Mouse (Mus musculus) embryonic facial prominence, embryonic 14.5 days (tissue): ENCODE measurements at regions not wholly inside any gene's neighbourhood (a gene's known extent, or its start where the extent isn't known, plus 50 kb on each side); places are given as distances from the start of the nearest gene placed in this dataset.

Experiments used
- ATAC-seq: fragments of 200-750 bp; cut with Nextera tagmentation; 2 replicates; pipeline ENCODE4 v1.8.0; 2017; ENCODE audit warnings: low read depth, moderate number of reproducible peaks, moderate TSS enrichment
- DNase-seq: peaks from one replicate; pipeline ENCODE4 v3.0.0-alpha.2; 2015; ENCODE audit warnings: low spot score
- H3K27ac ChIP-seq: fragments of 300-500 bp; sonication (generic); replicated peaks from 2 replicates; pipeline ENCODE4 v1.5.1; 2014; ENCODE audit warnings: low read depth, mild to moderate bottlenecking, low read length, moderate library complexity
- H3K27me3 ChIP-seq: fragments of 300-500 bp; sonication (generic); replicated peaks from 2 replicates; pipeline ENCODE4 v1.6.1; 2014; ENCODE audit warnings: low read length; ENCODE audit not compliant: control insufficient read depth, insufficient read depth
- H3K36me3 ChIP-seq: fragments of 300-500 bp; sonication (generic); 2 replicates; pipeline ENCODE4 v1.6.1; 2014; ENCODE audit warnings: low read length, mixed read lengths; ENCODE audit not compliant: control insufficient read depth, insufficient read depth
- H3K4me1 ChIP-seq: fragments of 300-500 bp; sonication (generic); 2 replicates; pipeline ENCODE4 v1.6.1; 2014; ENCODE audit warnings: antibody characterized with exemption, low read length; ENCODE audit not compliant: control insufficient read depth, insufficient read depth
- H3K4me2 ChIP-seq: fragments of 300-500 bp; sonication (generic); 2 replicates; pipeline ENCODE4 v1.6.1; 2014; ENCODE audit warnings: low read depth, mild to moderate bottlenecking, low read length, moderate library complexity, mixed read lengths
- H3K4me3 ChIP-seq: fragments of 300-500 bp; sonication (generic); 2 replicates; pipeline ENCODE4 v1.5.1; 2014; ENCODE audit warnings: low read depth, mild to moderate bottlenecking, low read length
- H3K9ac ChIP-seq: fragments of 300-500 bp; sonication (generic); 2 replicates; pipeline ENCODE4 v1.6.1; 2014; ENCODE audit warnings: low read depth, mild to moderate bottlenecking, low read length, moderate library complexity, mixed read lengths
- H3K9me3 ChIP-seq: fragments of 300-500 bp; sonication (generic); 2 replicates; pipeline ENCODE4 v1.6.1; 2016; ENCODE audit warnings: low read length; ENCODE audit not compliant: control insufficient read depth
- WGBS: fragments of 180-500 bp; shearing (Covaris S2); extraction: QIAGEN DNeasy Blood & Tissue Kit; methylation state at CpG from one replicate; pipeline ENCODE4 v1.1.7; 2014; 5-methylcytosine and 5-hydroxymethylcytosine counted together

DNA sequence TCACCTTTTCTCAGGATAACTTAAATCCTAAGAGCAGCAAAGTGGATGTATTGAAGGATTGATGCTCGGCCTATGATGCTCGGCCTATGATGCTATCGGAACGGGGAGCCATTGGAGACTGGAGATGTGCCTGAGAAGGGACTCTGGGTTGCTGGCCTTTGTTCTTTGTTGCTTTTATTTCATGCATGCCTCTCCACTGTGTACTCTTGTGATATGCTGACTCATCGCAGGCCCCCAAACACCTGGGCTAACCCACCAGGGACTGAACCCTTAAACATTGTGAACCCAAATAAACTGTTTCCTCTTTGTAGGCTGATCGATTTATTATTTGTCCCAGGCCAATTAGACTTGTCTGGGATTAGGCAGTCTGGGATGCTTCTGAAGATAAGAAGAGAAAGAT lies 61.9 kb downstream of the Pdcl3 start:
- 95% methylated on average over 6 of the region's 6 CpGs for WGBS
- ATAC-seq, result no peak
- no peak overlapping the region for H3K27ac ChIP-seq
- H3K4me1 ChIP-seq, result no peaks in the 10 kb centered on the region
- H3K4me2 ChIP-seq, result no peak overlapping the region
- no peak overlapping the region for H3K4me3 ChIP-seq
- H3K9ac ChIP-seq, result no peak overlapping the region
- peaks cover 15% of the 10 kb centered on the region for H3K9me3 ChIP-seq
- H3K36me3 ChIP-seq, result no peaks in the 10 kb centered on the region
- no peak for DNase-seq
- H3K27me3 ChIP-seq, result no peaks in the 10 kb centered on the region

DNA sequence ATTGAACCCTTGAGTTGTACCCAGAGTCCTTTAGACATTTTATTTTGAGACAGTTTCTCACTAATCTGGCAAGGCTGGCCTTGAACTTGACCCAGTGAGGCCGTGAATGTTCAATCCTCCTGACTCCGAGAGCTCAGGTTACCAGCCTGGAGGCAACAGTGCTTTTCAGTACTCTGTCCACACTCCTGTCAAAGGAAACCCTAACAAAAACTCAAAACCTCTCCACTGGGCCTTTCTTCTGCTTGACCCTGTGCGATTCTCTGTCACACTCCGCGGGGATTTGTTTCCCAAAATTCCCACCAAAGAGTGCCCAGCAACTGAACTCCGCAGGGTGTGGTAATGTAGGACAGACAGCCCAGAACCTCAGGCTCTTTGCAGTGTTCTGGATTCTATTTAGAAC lies 71.9 kb downstream of the Pdcl3 start:
- no peak overlapping the region for H3K4me3 ChIP-seq
- 59% methylated on average over 6 of the region's 6 CpGs for WGBS
- H3K4me2 ChIP-seq, result no peak overlapping the region
- no peaks in the 10 kb centered on the region for H3K9me3 ChIP-seq
- no peaks in the 10 kb centered on the region for H3K4me1 ChIP-seq
- no peak overlapping the region for H3K27ac ChIP-seq
- no peak overlapping the region for H3K9ac ChIP-seq
- ATAC-seq (no peak), DNase-seq (no peak)
- H3K36me3 ChIP-seq, result no peaks in the 10 kb centered on the region
- no peaks in the 10 kb centered on the region for H3K27me3 ChIP-seq

DNA sequence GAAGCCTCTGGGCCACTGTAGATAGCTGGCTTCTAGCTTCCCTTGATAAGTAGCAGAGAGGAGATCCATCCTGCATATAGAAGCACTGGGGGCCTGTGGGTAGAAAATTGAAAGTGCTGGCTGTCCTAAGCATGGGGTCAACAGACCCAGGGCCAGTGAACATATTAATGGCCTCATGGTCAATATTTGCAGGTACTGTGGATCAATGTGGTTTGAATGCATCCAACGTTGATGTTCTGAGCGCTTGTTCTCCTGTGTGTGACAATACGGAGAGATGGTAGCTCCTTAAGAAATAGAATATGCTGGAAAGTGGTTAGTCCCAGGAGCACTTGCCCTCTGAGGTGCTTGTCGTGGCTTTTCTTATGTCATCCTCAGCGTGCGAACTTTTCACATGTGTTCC lies 77.1 kb downstream of the Pdcl3 start:
- ATAC-seq, result no peak
- WGBS, result 93% methylated on average over 6 of the region's 6 CpGs

DNA sequence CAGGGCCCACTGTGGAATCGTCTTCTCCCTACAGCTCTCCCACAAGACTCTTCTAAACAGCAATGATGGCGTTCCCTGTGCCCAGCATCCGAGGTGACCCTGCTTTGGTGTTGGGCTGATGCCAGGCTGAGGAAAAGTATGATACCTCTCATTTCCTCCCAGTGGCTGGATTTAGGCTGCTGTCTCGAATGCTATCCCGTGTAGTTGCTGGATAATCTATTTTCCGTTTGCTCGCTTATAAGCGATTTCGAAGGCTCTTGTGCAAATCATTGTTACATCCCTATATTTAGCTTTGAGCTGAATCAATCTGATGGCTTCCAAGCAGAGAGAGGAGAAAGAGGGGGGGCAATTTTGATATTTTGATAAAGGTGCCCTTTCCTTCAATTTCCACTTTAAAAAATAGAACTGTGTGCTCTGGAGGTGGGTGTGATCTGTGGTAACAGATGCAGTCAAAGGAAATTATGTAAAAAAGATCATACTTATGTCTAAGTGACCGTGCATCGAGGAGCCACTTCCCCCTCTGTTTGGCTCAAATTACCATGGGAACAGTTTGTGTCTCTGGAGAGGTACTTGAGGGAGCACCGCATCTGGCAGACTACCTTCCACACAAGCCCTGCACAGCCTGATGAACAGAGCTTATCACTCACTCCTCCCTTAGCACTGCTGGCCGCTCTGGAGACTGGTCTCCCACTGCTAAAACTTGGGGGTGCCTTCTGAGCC lies 78.4 kb downstream of the Pdcl3 start:
- Histone ChIP-seq H3K27me3 (no peaks in the 10 kb centered on the region), H3K4me2 (no peak overlapping the region), H3K9me3 (no peaks in the 10 kb centered on the region), H3K27ac (no peak overlapping the region), H3K36me3 (no peaks in the 10 kb centered on the region), H3K4me1 (no peaks in the 10 kb centered on the region), H3K4me3 (no peak overlapping the region), H3K9ac (no peak overlapping the region)
- 62% methylated on average over 13 of the region's 13 CpGs for WGBS
- DNase-seq (peak; percentile 23), ATAC-seq (0 out of 2 replicates have a peak, but pooled peaks have one; percentile 50)

More for the DNA sequence above, 77.1 kb downstream of the Pdcl3 start:
- no peaks in the 10 kb centered on the region for H3K9me3 ChIP-seq
- H3K4me3 ChIP-seq, result no peak overlapping the region
- H3K27ac ChIP-seq, result no peak overlapping the region
- no peak overlapping the region for H3K9ac ChIP-seq
- no peaks in the 10 kb centered on the region for H3K27me3 ChIP-seq
- H3K4me1 ChIP-seq, result no peaks in the 10 kb centered on the region
- no peak overlapping the region for H3K4me2 ChIP-seq
- no peak for DNase-seq
- no peaks in the 10 kb centered on the region for H3K36me3 ChIP-seq

DNA sequence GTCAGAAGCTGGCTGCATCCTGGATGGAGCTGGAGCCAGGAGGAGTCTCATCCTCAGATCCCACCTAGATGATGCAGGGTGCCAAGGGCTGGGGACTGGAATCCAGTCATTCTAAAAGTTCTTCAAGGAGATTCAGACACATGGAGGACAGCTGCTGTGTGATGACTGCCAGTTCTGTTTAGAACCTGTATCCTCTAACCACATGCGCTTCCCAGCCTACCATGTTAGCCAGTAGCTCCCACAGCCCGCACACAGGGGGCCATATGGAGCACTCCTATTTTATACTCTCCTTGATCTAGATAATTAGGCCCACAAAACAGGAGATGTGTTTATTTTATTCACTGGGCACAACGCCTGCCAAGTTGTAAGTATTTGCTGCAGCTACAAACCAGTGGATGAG lies 79.4 kb downstream of the Pdcl3 start:
- Histone ChIP-seq H3K9me3 (no peaks in the 10 kb centered on the region), H3K36me3 (no peaks in the 10 kb centered on the region), H3K4me2 (no peak overlapping the region), H3K27ac (no peak overlapping the region), H3K4me3 (no peak overlapping the region), H3K27me3 (no peaks in the 10 kb centered on the region), H3K9ac (no peak overlapping the region), H3K4me1 (no peaks in the 10 kb centered on the region)
- ATAC-seq, result no peak
- peak; percentile 11 for DNase-seq
- WGBS, result 83% methylated on average over 3 of the region's 3 CpGs

DNA sequence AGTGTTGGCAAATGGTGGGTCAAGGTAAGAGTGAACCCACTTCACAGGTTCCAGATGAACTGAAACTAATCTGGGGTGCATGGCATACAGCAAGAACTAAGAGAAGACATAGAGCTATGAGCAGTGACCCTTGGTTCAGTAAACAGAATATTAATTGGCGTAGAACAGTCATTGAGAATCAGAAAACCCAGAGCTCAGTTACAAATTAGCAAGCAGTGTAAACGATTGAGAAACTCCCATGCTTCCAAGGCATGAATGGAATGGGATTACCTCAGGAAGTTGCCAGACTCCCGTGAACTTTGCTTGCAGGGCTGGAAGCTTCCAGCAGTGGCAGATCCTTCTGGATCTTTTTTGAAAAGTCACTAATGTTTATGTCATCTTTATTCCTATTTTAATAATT lies 82.5 kb downstream of the Pdcl3 start:
- no peak overlapping the region for H3K9ac ChIP-seq
- H3K27me3 ChIP-seq, result no peaks in the 10 kb centered on the region
- no peak overlapping the region for H3K4me2 ChIP-seq
- ATAC-seq (no peak), DNase-seq (no peak)
- no peaks in the 10 kb centered on the region for H3K9me3 ChIP-seq
- no peaks in the 10 kb centered on the region for H3K36me3 ChIP-seq
- WGBS, result 44% methylated on average over 3 of the region's 3 CpGs
- H3K4me1 ChIP-seq, result no peaks in the 10 kb centered on the region
- no peak overlapping the region for H3K27ac ChIP-seq
- no peak overlapping the region for H3K4me3 ChIP-seq

DNA sequence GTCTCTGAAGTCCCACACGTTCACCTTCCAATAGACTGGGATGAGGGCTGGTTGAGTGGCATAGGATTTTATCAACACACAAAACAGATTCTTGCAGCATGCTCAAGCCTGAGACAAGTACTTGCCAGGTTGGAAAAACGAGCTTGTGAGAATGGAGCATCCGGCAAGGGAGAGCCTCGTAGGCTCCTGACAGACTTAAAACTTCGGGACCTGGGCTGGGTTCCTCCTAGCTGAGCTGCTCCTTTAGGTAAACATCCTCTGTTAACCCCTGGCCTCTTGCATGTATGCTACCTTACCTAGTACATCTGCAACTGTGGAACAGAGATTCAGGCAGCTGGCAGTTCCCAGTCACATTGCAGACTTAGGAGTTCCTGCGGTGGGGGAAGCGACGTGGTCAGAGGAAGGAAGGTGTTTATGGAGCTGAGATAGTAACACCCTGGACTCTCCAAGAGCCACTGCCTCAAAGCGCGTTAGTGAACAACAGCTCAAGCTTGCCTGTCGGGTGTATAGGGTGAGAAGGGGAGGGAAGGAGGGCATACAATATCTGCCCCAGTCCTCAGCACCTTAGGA lies 83.8 kb downstream of the Pdcl3 start:
- no peaks in the 10 kb centered on the region for H3K36me3 ChIP-seq
- no peaks in the 10 kb centered on the region for H3K9me3 ChIP-seq
- no peaks in the 10 kb centered on the region for H3K4me1 ChIP-seq
- no peak for DNase-seq
- ATAC-seq, result no peak
- no peak overlapping the region for H3K27ac ChIP-seq
- H3K4me3 ChIP-seq, result no peak overlapping the region
- H3K4me2 ChIP-seq, result no peak overlapping the region
- 72% methylated on average over 11 of the region's 11 CpGs for WGBS
- H3K27me3 ChIP-seq, result no peaks in the 10 kb centered on the region
- H3K9ac ChIP-seq, result no peak overlapping the region

DNA sequence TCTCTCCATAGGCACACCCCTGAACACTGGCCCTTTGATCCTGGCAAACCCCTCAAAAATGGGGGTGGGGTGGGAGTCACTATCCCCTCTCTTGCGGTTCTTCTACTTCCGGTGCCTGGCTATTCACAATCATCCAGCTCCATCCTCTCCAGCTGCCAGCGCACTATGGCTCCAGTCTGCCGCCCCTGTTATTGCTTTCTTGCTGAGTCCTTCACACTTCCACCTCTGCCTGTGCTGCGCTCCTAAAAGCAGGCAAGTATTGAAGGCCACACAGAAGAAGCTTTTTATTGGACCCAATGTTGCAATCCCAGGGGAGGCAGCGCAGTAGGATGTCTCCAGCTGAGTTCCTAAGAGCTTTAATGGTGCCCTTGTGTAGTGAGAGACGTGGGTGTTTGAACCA lies 84.3 kb downstream of the Pdcl3 start:
- Histone ChIP-seq H3K27ac (no peak overlapping the region), H3K4me3 (no peak overlapping the region), H3K9ac (no peak overlapping the region), H3K4me1 (no peaks in the 10 kb centered on the region), H3K27me3 (no peaks in the 10 kb centered on the region), H3K36me3 (no peaks in the 10 kb centered on the region), H3K9me3 (no peaks in the 10 kb centered on the region), H3K4me2 (no peak overlapping the region)
- ATAC-seq (no peak), DNase-seq (no peak)
- 71% methylated on average over 7 of the region's 7 CpGs for WGBS

DNA sequence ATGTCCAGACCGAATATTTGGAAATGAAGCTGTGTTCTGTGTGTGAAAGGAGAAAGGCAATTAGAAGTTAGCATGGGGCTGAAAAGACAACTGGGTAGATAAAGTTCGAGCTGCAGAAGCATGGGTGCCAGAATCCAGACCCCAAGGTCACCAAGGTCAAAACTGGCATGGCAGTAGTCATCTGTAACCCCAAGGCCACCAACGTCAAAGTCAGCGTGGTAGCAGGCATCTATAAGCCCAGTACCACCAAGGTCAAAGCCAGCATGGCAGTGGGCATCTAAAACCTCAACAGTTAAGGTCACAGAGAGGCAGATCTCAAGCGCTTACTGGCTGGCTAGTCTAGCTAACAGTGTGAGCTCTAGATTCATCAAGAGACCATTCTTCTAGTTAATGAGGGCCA lies 90.6 kb downstream of the Pdcl3 start:
- Histone ChIP-seq H3K9me3 (0 out of 2 replicates have a peak, but pooled peaks cover 7% of the 10 kb centered on the region), H3K9ac (no peak overlapping the region), H3K36me3 (no peaks in the 10 kb centered on the region), H3K4me1 (no peaks in the 10 kb centered on the region), H3K4me3 (no peak overlapping the region), H3K27me3 (no peaks in the 10 kb centered on the region), H3K27ac (no peak overlapping the region), H3K4me2 (no peak overlapping the region)
- 80% methylated on average over 5 of the region's 5 CpGs for WGBS
- DNase-seq, result no peak
- ATAC-seq, result no peak
